Mouse (Mus musculus): ENCODE results near the gene Gapdh. TPM values are rescaled to one million over a fixed set of nuclear protein-coding genes. Genes with fewer than 3 reads are reported as not detected.

Gene Gapdh
- polyA plus RNA-seq, 1 experiment, result 3,321 TPM

DNA sequence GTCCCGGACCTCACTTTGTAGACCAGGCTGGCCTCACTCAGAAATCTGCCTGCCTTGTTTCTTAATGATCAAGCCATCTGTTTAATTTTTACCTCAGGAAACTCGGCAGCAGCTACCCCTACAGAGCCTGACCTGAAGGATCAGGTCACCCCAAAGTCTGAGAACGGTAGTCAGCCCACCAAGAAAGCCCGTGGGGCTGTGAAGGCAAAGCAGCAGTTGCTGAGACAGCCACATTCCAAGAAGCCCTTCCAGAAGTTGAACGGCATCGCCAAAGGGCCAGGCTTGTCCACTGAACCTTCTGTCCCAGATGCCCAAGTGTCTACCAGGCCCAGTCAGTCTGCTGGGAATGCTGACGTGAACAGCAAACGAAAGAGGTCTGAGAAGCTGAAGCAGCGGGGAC is 22.4 kb downstream of the Gapdh start:
- H3K4me3 ChIP-seq (ENCODE audit: low read depth, low read length), result no peak overlapping the region
- TF ChIP-seq POLR2A (IDR thresholded peaks at IDR 0.05; ENCODE audit: low read depth, low read length) (no peak), CTCF (IDR thresholded peaks at IDR 0.05; ENCODE audit: extremely low read depth, insufficient read length, insufficient replicate concordance, low read depth, low read length) (no peak)
- 83% methylated on average over 9 of the region's 9 CpGs for WGBS
- H3K27me3 ChIP-seq (ENCODE audit: control insufficient read depth, insufficient read depth, low read length), result no peaks in the 10 kb centered on the region
- H3K27ac ChIP-seq (ENCODE audit: insufficient read depth, low read depth, low read length), result no peak overlapping the region
- no peaks in the 10 kb centered on the region; the same call in 1 of the 2 replicates for H3K4me1 ChIP-seq (ENCODE audit: control insufficient read depth, insufficient read depth, insufficient read length, low read length)
- H3K36me3 ChIP-seq (ENCODE audit: control insufficient read depth, insufficient read depth, low read length), result peaks cover 29% of the 10 kb centered on the region

DNA sequence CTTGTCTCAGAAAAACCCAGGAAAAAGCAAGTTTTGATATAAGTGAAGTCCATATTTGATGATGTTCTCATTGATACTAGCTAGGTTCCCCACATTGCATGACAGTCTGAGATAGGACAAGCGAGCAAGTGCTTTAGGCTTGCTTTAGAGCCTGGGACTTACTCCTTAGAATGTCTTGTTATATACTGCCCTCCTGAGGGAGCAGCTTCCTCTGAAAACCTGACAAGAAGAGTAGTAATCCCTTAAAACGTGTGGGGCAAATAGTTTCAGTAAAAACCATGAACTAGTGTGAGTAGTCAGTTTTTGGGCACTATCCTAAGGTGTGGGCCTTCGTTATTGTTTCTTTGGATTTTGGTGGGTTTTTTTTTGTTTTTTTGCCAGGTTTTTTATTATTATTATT is 23.1 kb downstream of the Gapdh start:
- no peaks in the 10 kb centered on the region for H3K4me1 ChIP-seq (ENCODE audit: control insufficient read depth, insufficient read depth, insufficient read length, low read length)
- peaks cover 34% of the 10 kb centered on the region for H3K36me3 ChIP-seq (ENCODE audit: control insufficient read depth, insufficient read depth, low read length)
- no peak overlapping the region for H3K4me3 ChIP-seq (ENCODE audit: low read depth, low read length)
- H3K27ac ChIP-seq (ENCODE audit: insufficient read depth, low read depth, low read length), result no peak overlapping the region
- no peaks in the 10 kb centered on the region for H3K27me3 ChIP-seq (ENCODE audit: control insufficient read depth, insufficient read depth, low read length)
- no peak for TF ChIP-seq CTCF (IDR thresholded peaks at IDR 0.05; ENCODE audit: extremely low read depth, insufficient read length, insufficient replicate concordance, low read depth, low read length)
- TF ChIP-seq POLR2A (IDR thresholded peaks at IDR 0.05; ENCODE audit: low read depth, low read length), result no peak
- WGBS, result 75% methylated on average over 3 of the region's 3 CpGs

DNA sequence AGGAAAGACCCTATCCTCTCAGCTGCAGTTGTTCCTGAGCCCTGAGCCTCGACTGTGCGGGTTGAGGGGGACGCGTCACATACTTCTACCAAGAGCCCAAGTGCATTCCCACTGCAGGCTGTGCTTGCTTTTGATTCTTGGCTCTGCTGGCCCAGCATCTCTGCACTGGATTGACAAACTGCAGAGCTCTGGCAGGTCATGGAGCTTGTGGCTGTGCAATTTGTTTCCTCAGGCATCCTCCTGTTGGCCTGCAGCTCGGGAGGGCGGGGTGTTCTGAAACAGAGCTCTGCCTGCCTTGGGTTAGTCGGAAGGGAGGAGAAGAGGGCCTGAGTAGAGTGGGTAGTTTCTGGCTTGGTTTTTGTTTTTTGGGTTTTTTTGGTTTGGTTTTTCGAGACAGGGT is 23.8 kb downstream of the Gapdh start:
- TF ChIP-seq CTCF (IDR thresholded peaks at IDR 0.05; ENCODE audit: extremely low read depth, insufficient read length, insufficient replicate concordance, low read depth, low read length) (no peak), POLR2A (IDR thresholded peaks at IDR 0.05; ENCODE audit: low read depth, low read length) (no peak)
- peaks cover 38% of the 10 kb centered on the region for H3K36me3 ChIP-seq (ENCODE audit: control insufficient read depth, insufficient read depth, low read length)
- WGBS, result 83% methylated on average over 8 of the region's 8 CpGs
- no peak overlapping the region for H3K27ac ChIP-seq (ENCODE audit: insufficient read depth, low read depth, low read length)
- no peaks in the 10 kb centered on the region for H3K4me1 ChIP-seq (ENCODE audit: control insufficient read depth, insufficient read depth, insufficient read length, low read length)
- no peaks in the 10 kb centered on the region for H3K27me3 ChIP-seq (ENCODE audit: control insufficient read depth, insufficient read depth, low read length)
- no peak overlapping the region for H3K4me3 ChIP-seq (ENCODE audit: low read depth, low read length)

DNA sequence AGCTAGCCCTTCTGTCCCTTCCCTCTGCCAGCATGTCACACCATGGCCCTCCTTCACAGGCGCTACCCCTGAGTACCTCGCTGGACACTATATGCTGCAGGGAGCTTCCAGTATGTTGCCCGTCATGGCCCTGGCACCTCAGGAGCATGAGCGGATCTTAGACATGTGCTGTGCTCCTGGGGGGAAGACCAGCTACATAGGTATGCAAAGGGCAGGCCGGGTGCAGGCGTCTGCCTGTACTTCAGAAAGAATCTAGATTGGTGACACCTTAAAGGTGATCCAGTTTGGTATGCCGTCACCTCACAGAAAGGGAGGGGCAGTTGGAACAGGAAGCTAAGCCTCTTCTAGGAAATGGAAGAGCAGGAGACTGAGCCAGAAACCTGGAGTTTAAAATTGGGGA is 26.5 kb downstream of the Gapdh start:
- whole genome bisulfite sequencing, result 90% methylated on average over 7 of the region's 7 CpGs
- Histone ChIP-seq H3K4me3 (ENCODE audit: low read depth, low read length) (no peak overlapping the region), H3K27ac (ENCODE audit: insufficient read depth, low read depth, low read length) (no peak overlapping the region), H3K36me3 (ENCODE audit: control insufficient read depth, insufficient read depth, low read length) (peaks cover 53% of the 10 kb centered on the region), H3K4me1 (ENCODE audit: control insufficient read depth, insufficient read depth, insufficient read length, low read length) (no peaks in the 10 kb centered on the region), H3K27me3 (ENCODE audit: control insufficient read depth, insufficient read depth, low read length) (no peaks in the 10 kb centered on the region)
- TF ChIP-seq POLR2A (IDR thresholded peaks at IDR 0.05; ENCODE audit: low read depth, low read length) (no peak), CTCF (IDR thresholded peaks at IDR 0.05; ENCODE audit: extremely low read depth, insufficient read length, insufficient replicate concordance, low read depth, low read length) (no peak)

DNA sequence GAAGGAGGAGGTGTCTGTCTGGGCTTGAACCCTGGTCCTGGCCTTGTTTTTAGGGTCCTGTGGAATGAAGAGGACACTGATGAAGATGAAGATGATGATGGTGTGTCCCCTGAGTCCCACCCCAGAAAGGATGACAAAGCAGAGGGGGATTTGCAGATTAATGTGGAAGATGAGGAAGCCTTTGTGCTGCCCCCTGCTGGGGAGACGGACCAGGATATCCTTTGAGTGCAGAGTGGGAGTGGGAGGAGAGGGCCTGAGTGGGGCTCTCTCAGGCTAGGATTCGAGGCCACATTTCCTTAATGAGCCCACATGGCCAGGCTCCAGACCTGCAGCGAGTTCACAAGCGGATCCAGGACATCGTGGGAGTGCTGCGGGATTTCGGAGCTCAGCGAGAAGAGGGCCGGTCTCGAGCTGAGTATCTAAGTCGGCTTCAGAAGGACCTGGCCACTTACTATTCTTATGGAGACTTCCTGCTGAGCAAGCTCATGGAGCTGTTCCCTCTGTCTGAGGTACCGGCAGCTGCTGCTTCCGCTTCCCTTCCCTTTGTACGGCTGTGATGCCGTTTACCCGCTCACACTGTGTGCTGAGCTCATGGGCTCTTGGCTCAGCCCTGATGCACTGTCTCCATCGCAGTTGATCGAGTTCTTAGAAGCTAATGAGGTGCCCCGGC is 29.1 kb downstream of the Gapdh start:
- H3K36me3 ChIP-seq (ENCODE audit: control insufficient read depth, insufficient read depth, low read length), result peaks cover 59% of the 10 kb centered on the region
- WGBS, result 90% methylated on average over 19 of the region's 19 CpGs

DNA sequence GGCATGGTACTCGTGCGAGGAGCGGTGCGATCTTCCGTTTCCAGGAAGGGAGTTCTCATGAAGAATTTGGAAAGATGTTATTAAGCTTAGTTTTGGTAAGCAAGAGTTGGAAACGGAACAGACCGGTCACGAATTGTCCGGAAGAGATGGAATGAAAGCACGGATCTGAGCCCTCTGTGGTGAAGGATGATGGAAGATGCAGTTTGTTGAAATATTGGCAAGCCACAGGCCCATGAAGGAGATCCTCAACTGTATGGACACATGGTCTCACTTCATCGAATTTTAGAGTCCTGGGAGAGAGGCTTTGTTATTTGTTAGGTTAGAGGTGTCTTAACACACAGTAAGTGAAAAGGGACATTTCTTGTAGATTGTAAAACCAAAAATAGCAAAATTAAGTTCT is 33.8 kb downstream of the Gapdh start:
- TF ChIP-seq POLR2A (IDR thresholded peaks at IDR 0.05; ENCODE audit: low read depth, low read length) (no peak), CTCF (IDR thresholded peaks at IDR 0.05; ENCODE audit: extremely low read depth, insufficient read length, insufficient replicate concordance, low read depth, low read length) (no peak)
- Histone ChIP-seq H3K36me3 (ENCODE audit: control insufficient read depth, insufficient read depth, low read length) (peaks cover 41% of the 10 kb centered on the region), H3K27ac (ENCODE audit: insufficient read depth, low read depth, low read length) (no peak overlapping the region)

More for the DNA sequence above, 29.1 kb downstream of the Gapdh start:
- Histone ChIP-seq H3K27ac (ENCODE audit: insufficient read depth, low read depth, low read length) (no peak overlapping the region), H3K27me3 (ENCODE audit: control insufficient read depth, insufficient read depth, low read length) (no peaks in the 10 kb centered on the region), H3K4me3 (ENCODE audit: low read depth, low read length) (no peak overlapping the region), H3K4me1 (ENCODE audit: control insufficient read depth, insufficient read depth, insufficient read length, low read length) (no peaks in the 10 kb centered on the region; the same call in 1 of the 2 replicates)
- peak; percentile 64; the same call in 1 of the 2 replicates for TF ChIP-seq CTCF (IDR thresholded peaks at IDR 0.05; ENCODE audit: extremely low read depth, insufficient read length, insufficient replicate concordance, low read depth, low read length)
- no peak for TF ChIP-seq POLR2A (IDR thresholded peaks at IDR 0.05; ENCODE audit: low read depth, low read length)

DNA sequence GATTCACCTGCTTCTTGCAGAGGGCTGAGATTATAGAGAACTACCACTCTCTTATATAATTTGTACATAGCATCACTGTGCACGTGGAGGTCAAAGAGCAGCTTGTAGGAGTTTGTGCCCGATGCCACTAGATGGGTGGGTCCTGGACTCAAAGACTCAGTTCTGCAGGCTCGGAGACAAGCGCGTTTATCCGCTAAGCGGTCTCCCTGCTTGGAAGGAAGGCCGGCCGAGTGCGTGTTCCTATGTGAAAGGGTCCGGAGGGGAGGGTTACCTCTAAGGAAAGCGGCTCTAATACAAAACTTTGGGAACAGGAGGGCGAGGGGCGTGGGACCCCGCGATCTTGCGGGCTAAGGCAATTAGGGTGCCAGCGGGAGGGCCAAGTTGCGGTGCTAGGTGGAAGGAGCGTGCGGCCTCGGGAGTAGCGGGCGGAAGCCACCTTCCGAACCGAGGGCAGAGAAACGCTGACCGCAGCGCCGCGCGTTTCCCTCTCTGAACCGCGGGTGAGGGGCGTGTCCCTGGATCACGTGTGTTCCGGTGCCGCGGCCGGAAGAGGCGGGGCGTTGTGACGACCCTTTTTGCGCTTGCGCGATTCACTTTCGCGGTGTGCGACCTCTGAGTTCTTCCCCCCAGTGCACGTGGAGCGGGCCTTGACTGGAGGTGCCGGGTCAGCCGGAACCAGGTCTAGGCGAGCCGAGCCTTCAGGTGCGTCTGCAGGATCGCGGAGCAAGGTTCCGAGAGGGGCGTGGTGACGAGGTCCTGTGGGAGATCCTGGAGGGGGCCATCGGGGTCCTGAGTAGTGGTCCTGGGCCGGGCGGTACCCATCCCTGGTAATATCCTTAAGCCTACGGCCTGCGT is 34.7 kb downstream of the Gapdh start, which contains the start of gene Nop2:
Gene Nop2, plus strand, starts transcription at position 608 of the 855 bp plus-strand sequence.
- under 1% methylated on average over 65 of the region's 66 CpGs for WGBS
- H3K4me1 ChIP-seq (ENCODE audit: control insufficient read depth, insufficient read depth, insufficient read length, low read length), result no peaks in the 10 kb centered on the region; the same call in 1 of the 2 replicates
- peak within 1 kb of the TSS; percentile 77 for H3K4me3 ChIP-seq (ENCODE audit: low read depth, low read length)
- H3K27ac ChIP-seq (ENCODE audit: insufficient read depth, low read depth, low read length), result peak within 1 kb of the TSS; percentile 96
- no peaks in the 10 kb centered on the region for H3K27me3 ChIP-seq (ENCODE audit: control insufficient read depth, insufficient read depth, low read length)
- TF ChIP-seq CTCF (IDR thresholded peaks at IDR 0.05; ENCODE audit: extremely low read depth, insufficient read length, insufficient replicate concordance, low read depth, low read length), result no peak
- TF ChIP-seq POLR2A (IDR thresholded peaks at IDR 0.05; ENCODE audit: low read depth, low read length), result peak; percentile 54
- peaks cover 32% of the 10 kb centered on the region for H3K36me3 ChIP-seq (ENCODE audit: control insufficient read depth, insufficient read depth, low read length)

More for the DNA sequence above, 33.8 kb downstream of the Gapdh start:
- Histone ChIP-seq H3K4me3 (ENCODE audit: low read depth, low read length) (peak overlapping the region; percentile 77), H3K27me3 (ENCODE audit: control insufficient read depth, insufficient read depth, low read length) (no peaks in the 10 kb centered on the region), H3K4me1 (ENCODE audit: control insufficient read depth, insufficient read depth, insufficient read length, low read length) (no peaks in the 10 kb centered on the region; the same call in 1 of the 2 replicates)
- WGBS, result 2% methylated on average over 11 of the region's 11 CpGs

Data from small intestine, adult 2 months (tissue).